Mouse (Mus musculus): ENCODE measurements around the gene Pcdh11x.
"Not testable (repeated sequence)": the region's sequence is repeated elsewhere in the genome, so short reads cannot be mapped to it uniquely, and the experiment has no call there.

Pcdh11x gene

GRCm38 (mm10) chrX:120290011-120290899 lies at the start of gene Pcdh11x:
Gene Pcdh11x (plus strand): TSS chrX:120290259.
- no peak for DNase-seq (ENCODE audit: low spot score)

GRCm38 (mm10) chrX:120260089-120260488 lies 30.0 kb upstream of the Pcdh11x start:
- DNase-seq (ENCODE audit: low spot score) = no peak

- DNase-seq (ENCODE audit: low spot score) = no peak
These were observed 4.5 kb upstream of the Pcdh11x start for GRCm38 (mm10) chrX:120285522-120285921.

- no peak for DNase-seq (ENCODE audit: low spot score)
These were observed 2.6 kb upstream of the Pcdh11x start for GRCm38 (mm10) chrX:120287502-120287901.

- DNase-seq (ENCODE audit: low spot score) = no peak
These were observed 831 bp downstream of the Pcdh11x start for GRCm38 (mm10) chrX:120290900-120291280.

- DNase-seq (ENCODE audit: low spot score) = no peak
These were observed 1.6 kb downstream of the Pcdh11x start for GRCm38 (mm10) chrX:120291696-120292095.

GRCm38 (mm10) chrX:120292832-120293750 lies 3.0 kb downstream of the Pcdh11x start:
- no peak for DNase-seq (ENCODE audit: low spot score)

- DNase-seq (ENCODE audit: low spot score) = no peak
These were observed 11.6 kb downstream of the Pcdh11x start for GRCm38 (mm10) chrX:120301469-120302175.

GRCm38 (mm10) chrX:120312995-120313394 lies 22.9 kb downstream of the Pcdh11x start, which contains the start of gene H2afb3:
Gene H2afb3 (minus strand): TSS chrX:120313095.
- DNase-seq (ENCODE audit: low spot score) = not testable (repeated sequence)

GRCm38 (mm10) chrX:120466225-120466624 lies 176.2 kb downstream of the Pcdh11x start:
- no peak for DNase-seq (ENCODE audit: low spot score)

- no peak for DNase-seq (ENCODE audit: low spot score)
These were observed 196.4 kb downstream of the Pcdh11x start for GRCm38 (mm10) chrX:120486428-120486827.

GRCm38 (mm10) chrX:120524986-120525385 lies 234.9 kb downstream of the Pcdh11x start:
- DNase-seq (ENCODE audit: low spot score) = no peak

GRCm38 (mm10) chrX:120599309-120599708 lies 309.2 kb downstream of the Pcdh11x start:
- DNase-seq (ENCODE audit: low spot score) = no peak

- DNase-seq (ENCODE audit: low spot score) = no peak
These were observed 328.4 kb downstream of the Pcdh11x start for GRCm38 (mm10) chrX:120618460-120618859.

GRCm38 (mm10) chrX:120670236-120670635 lies 380.2 kb downstream of the Pcdh11x start:
- DNase-seq (ENCODE audit: low spot score) = not testable (repeated sequence)

- DNase-seq (ENCODE audit: low spot score) = no peak
These were observed 444.1 kb downstream of the Pcdh11x start for GRCm38 (mm10) chrX:120734144-120734543.

- DNase-seq (ENCODE audit: low spot score) = no peak
These were observed 445.7 kb downstream of the Pcdh11x start for GRCm38 (mm10) chrX:120735792-120736191.

- DNase-seq (ENCODE audit: low spot score) = no peak
These were observed 654.5 kb downstream of the Pcdh11x start for GRCm38 (mm10) chrX:120944556-120944955.
